Mouse (Mus musculus) embryonic stem cell, embryonic (primary cell): Measurements from ENCODE around the gene Cyp24a1.

Source experiments
- CTCF ChIA-PET, 4 experiments: fragments of 300-600 bp in 2 of 4; fragments of 350-600 bp in 2 of 4; sonication (Branson Sonifier 250); formaldehyde crosslinking; loops; one replicate each; lab custom pipeline; 2022; ENCODE audit warnings: inconsistent platforms in 2 of 4; lab: Charles Lee
- POLR2A ChIA-PET, 4 experiments: fragments of 300-600 bp in 2 of 4; fragments of 350-600 bp in 2 of 4; sonication (Branson Sonifier 250); formaldehyde crosslinking; loops; one replicate each; lab custom pipeline; 2022; ENCODE audit warnings: antibody characterized with exemption in 4 of 4, inconsistent platforms in 1 of 4; lab: Charles Lee

Cyp24a1 gene

GRCm38 (mm10) chr2:170497091-170497566 is at the start of gene Cyp24a1:
Cyp24a1 (minus strand) TSS chr2:170497145.
- ChIA-PET CTCF (interaction anchor here in 3 of 4 experiments (0.5 to 3.1 kb wide), 8 partner anchors 10 to 195 kb away, joined by 3 to 16 read pairs (median 4); no protein-coding TSS in a partner anchor), POLR2A (interaction anchor here in 3 of 4 experiments (0.6 to 2.4 kb wide), 6 partner anchors 10 to 48 kb away, joined by 3 to 11 read pairs (median 4); no protein-coding TSS in a partner anchor)

DNA sequence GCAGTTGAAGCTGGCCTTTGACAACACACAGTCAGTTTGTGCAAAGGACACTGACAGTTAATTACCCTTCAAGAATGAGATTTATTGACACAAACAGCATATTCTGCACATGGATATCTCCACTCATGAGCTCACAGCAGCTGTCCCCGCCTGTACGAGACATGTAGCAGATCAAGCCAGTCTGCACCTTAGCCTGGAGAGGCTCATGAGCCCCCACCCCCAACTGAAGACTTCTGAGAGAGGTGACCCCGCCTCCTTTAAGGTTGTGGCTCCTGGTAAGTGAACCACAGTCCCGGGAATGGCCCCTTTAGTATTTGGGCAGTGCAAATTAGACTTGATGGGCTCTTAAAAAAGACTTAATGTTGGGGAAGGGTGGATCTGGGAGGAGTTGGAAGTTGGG is 48.8 kb upstream of the Cyp24a1 start:
- CTCF ChIA-PET, result interaction anchor here in 2 of 4 experiments (0.6 to 1.2 kb wide), 2 partner anchors 54 to 103 kb away, joined by 4 read pairs; no protein-coding TSS in a partner anchor
- POLR2A ChIA-PET, result interaction anchor here in 1 of 4 experiments (0.6 to 1.8 kb wide), 4 partner anchors 11 to 48 kb away, joined by 3 to 10 read pairs (median 4); no protein-coding TSS in a partner anchor

DNA sequence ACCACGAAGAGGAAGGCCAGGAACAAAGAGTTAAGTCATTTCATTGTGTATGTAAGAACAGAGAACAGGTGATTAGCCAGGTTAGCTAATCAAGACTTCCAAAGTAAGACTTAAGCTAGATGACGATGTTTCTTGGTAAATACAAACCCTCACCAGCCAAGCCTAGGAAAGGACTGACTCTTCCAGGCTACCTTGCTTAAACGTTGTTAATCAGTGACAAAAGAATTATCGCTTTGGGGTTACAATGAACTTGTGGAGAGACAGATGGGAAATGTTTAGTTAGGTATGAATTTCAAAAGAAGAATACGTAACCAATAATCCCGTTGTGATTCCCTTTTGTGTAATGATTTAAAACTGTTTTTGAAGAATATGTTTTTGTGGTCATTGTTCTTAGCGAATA is 48.0 kb upstream of the Cyp24a1 start:
- CTCF ChIA-PET, result interaction anchor here in 3 of 4 experiments (0.6 to 1.2 kb wide), 4 partner anchors 20 to 103 kb away, joined by 3 to 4 read pairs (median 4); no protein-coding TSS in a partner anchor
- POLR2A ChIA-PET, result interaction anchor here in 2 of 4 experiments (0.8 to 0.9 kb wide), 2 partner anchors 34 to 125 kb away, joined by 3 to 4 read pairs; no protein-coding TSS in a partner anchor

- ChIA-PET POLR2A (interaction anchor here in 3 of 4 experiments (0.6 to 0.9 kb wide), 4 partner anchors 14 to 126 kb away, joined by 3 to 4 read pairs (median 3); no protein-coding TSS in a partner anchor), CTCF (interaction anchor here in 1 of 4 experiments (1.0 kb wide), 1 partner anchor 23 kb away, joined by 3 read pairs; no protein-coding TSS in a partner anchor)
These were observed 47.2 kb upstream of the Cyp24a1 start for GRCm38 (mm10) chr2:170544159-170544558.

- POLR2A ChIA-PET, result interaction anchor here in 2 of 4 experiments (0.6 to 0.9 kb wide), 3 partner anchors 14 to 154 kb away, joined by 3 read pairs; no protein-coding TSS in a partner anchor
These were observed 46.7 kb upstream of the Cyp24a1 start for GRCm38 (mm10) chr2:170543625-170544024.

DNA sequence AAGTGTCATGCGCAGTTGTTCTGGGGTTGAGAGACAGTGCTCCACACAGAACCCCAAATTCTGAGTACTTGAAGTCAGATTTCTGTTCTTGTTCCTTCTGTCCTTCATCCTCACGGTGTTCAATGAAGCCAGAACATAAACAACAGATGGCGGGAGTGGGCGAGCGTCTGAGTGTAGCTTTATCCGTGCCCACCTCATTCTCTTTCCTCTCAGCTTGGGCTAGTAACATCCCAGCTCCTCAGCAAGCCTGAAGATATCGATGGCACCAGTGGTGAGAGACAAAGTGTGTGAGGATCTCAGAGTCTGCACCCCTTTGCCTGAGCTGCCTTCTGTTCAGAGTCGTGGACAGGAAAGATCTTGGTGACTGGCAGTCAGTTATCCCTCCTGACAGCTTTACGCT is 42.3 kb upstream of the Cyp24a1 start:
- ChIA-PET POLR2A (interaction anchor here in 3 of 4 experiments (0.5 to 2.5 kb wide), 5 partner anchors 9 to 250 kb away, joined by 3 to 11 read pairs (median 5); no protein-coding TSS in a partner anchor), CTCF (interaction anchor here in 3 of 4 experiments (0.5 to 1.1 kb wide), 4 partner anchors 9 to 340 kb away, joined by 3 to 8 read pairs (median 3); no protein-coding TSS in a partner anchor)

More at GRCm38 (mm10) chr2:170543625-170544024, 46.7 kb upstream of the Cyp24a1 start:
- CTCF ChIA-PET, result no interaction called here

DNA sequence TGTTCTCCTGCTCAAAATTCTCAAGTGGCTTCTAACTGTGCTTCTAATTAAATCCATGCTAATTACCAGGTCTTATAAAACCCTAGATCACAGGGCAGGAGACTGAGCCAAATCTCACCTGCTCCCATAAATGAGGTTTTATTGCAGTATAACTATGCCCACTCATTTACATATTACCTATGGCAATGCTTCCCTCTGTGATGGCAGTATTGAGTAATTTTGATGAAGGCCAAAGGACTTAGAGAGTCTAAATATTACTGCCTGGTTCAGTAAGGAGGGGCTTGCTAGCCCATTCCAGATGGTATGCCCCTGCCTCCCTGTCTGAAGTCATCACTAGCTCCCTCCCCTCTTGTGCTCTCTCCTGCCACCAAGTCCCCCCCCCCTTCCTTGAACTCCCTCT is 38.9 kb upstream of the Cyp24a1 start:
- CTCF ChIA-PET, result interaction anchor here in 2 of 4 experiments (0.6 to 0.8 kb wide), 2 partner anchors 12 to 62 kb away, joined by 3 to 6 read pairs; no protein-coding TSS in a partner anchor
- POLR2A ChIA-PET, result interaction anchor here in 2 of 4 experiments (1.4 to 1.6 kb wide), 2 partner anchors 10 to 21 kb away, joined by 3 to 11 read pairs; no protein-coding TSS in a partner anchor

GRCm38 (mm10) chr2:170534803-170535174 is 37.8 kb upstream of the Cyp24a1 start:
- ChIA-PET CTCF (interaction anchor here in 1 of 4 experiments (0.9 kb wide), 1 partner anchor 60 kb away, joined by 3 read pairs; no protein-coding TSS in a partner anchor), POLR2A (interaction anchor here in 3 of 4 experiments (0.7 to 1.6 kb wide), 6 partner anchors 8 to 136 kb away, joined by 3 to 11 read pairs (median 4); no protein-coding TSS in a partner anchor)

DNA sequence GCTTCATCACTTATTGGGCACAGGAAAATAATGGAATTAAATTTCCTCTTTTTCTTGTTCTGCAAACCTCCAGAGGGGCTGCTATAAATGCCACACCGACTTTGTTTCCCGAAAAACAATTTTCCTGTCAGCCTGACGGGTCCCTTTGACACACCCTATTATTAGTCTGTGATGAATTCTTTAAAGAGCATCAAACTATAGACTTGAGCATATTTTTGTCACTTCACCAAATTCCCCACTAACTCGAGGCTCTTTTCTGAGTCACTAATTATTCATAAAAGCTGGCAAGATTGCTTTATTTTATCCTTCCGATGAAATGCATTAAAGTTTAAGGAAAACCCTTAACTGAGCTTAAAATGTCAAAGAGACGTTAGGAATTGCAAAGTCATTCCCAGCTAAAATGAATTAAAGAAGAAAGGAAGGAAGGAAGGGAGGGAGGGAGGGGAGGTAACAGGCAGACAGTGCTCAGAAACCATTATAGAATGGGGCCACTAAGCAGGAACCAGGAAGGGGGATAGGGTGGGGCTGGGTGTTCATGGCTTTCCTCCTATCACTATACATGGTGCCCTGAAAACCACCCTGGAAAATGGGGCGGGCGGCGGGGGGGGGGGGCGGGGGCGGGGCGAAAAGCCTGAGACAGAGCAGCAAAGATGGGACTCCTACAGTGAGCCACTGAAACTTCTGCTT is 37.3 kb upstream of the Cyp24a1 start:
- POLR2A ChIA-PET, result interaction anchor here in 3 of 4 experiments (0.6 to 1.6 kb wide), 7 partner anchors 8 to 137 kb away, joined by 3 to 11 read pairs (median 4); no protein-coding TSS in a partner anchor
- CTCF ChIA-PET, result interaction anchor here in 1 of 4 experiments (0.9 kb wide), 1 partner anchor 60 kb away, joined by 3 read pairs; no protein-coding TSS in a partner anchor

GRCm38 (mm10) chr2:170530256-170530655 is 33.3 kb upstream of the Cyp24a1 start:
- CTCF ChIA-PET, result interaction anchor here in 3 of 4 experiments (0.7 to 2.6 kb wide), 11 partner anchors 9 to 330 kb away, joined by 3 to 12 read pairs (median 4); partner anchors contain the start of gene 4930470P17Rik (in 2 of the 3)
- POLR2A ChIA-PET, result interaction anchor here in 3 of 4 experiments (0.5 to 4.6 kb wide), 26 partner anchors 9 to 1691 kb away, joined by 3 to 26 read pairs (median 4); no protein-coding TSS in a partner anchor

- ChIA-PET CTCF (interaction anchor here (0.5 to 2.6 kb wide), 13 partner anchors 8 to 331 kb away, joined by 3 to 12 read pairs (median 4); partner anchors contain the start of gene 4930470P17Rik (in 2 of the 4)), POLR2A (interaction anchor here (0.6 to 4.6 kb wide), 28 partner anchors 9 to 1692 kb away, joined by 3 to 26 read pairs (median 4); no protein-coding TSS in a partner anchor)
These were observed 32.8 kb upstream of the Cyp24a1 start for GRCm38 (mm10) chr2:170529766-170530165.

GRCm38 (mm10) chr2:170528061-170528460 is 31.1 kb upstream of the Cyp24a1 start:
- CTCF ChIA-PET, result interaction anchor here in 3 of 4 experiments (0.5 to 1.7 kb wide), 4 partner anchors 68 to 303 kb away, joined by 4 to 7 read pairs (median 5); no protein-coding TSS in a partner anchor
- POLR2A ChIA-PET, result interaction anchor here in 3 of 4 experiments (0.5 to 4.6 kb wide), 9 partner anchors 10 to 666 kb away, joined by 3 to 26 read pairs (median 4); partner anchors contain the start of genes Dok5 (in 1 of the 3) and Zfp217 (in 1 of the 3)

DNA sequence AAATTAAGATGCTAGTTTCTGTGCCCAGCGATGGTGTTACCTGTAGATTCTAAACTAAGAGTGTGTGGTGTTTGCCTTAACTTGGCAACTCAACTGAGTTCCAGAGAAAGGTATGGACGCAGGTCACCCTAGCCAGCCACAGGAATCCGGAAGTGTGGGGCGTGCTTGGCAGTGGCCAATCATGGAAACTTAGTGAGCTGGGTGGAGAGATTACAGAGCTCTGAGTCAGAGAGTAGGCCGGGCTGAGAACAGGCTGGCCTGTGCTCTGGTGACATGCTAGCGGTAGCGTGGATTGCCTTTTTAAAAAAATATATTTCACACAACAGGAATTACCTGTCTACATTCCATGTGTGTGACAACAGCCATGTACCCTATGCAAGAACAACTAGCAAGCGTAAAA is 29.6 kb upstream of the Cyp24a1 start:
- ChIA-PET CTCF (interaction anchor here in 3 of 4 experiments (0.6 to 1.7 kb wide), 3 partner anchors 15 to 151 kb away, joined by 3 to 6 read pairs (median 4); no protein-coding TSS in a partner anchor), POLR2A (interaction anchor here (0.6 to 4.6 kb wide), 24 partner anchors 8 to 344 kb away, joined by 3 to 26 read pairs (median 4); partner anchors contain the start of gene 4930470P17Rik (in 1 of the 4))

GRCm38 (mm10) chr2:170520321-170520971 is 23.5 kb upstream of the Cyp24a1 start:
- POLR2A ChIA-PET, result interaction anchor here in 3 of 4 experiments (0.5 to 1.6 kb wide), 7 partner anchors 8 to 78 kb away, joined by 3 to 6 read pairs (median 4); no protein-coding TSS in a partner anchor
- CTCF ChIA-PET, result interaction anchor here (0.5 to 7.4 kb wide), 32 partner anchors 9 to 442 kb away, joined by 3 to 72 read pairs (median 4); partner anchors contain the start of gene 4930470P17Rik (in 1 of the 4)

DNA sequence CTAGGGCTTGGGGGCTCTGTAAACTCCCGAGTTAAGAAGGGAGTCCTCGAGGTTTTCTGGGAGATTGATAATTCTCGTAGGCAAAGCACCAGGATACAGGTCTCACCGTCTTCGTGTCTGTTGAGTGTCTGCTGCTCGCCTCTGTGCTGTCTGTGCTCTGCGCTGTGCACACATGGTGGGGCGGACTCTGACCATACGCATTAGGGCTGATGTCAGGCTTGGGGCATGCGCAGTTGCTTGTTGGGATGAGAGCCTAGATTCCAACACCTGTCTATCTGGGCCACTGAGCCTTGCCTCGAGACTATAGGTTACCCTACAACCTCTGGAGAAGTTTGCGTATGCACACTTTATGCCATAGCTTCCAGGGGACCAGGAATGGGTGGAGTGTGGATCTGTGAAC is 16.8 kb upstream of the Cyp24a1 start:
- POLR2A ChIA-PET, result interaction anchor here in 1 of 4 experiments (1.1 kb wide), 1 partner anchor 26 kb away, joined by 3 read pairs; no protein-coding TSS in a partner anchor
- CTCF ChIA-PET, result interaction anchor here in 1 of 4 experiments (1.0 kb wide), 1 partner anchor 83 kb away, joined by 8 read pairs; no protein-coding TSS in a partner anchor
